Mouse (Mus musculus) right cerebral cortex, postnatal 10 days (tissue): ENCODE measurements at regions not wholly inside any gene's neighbourhood (a gene's known extent, or its start where the extent isn't known, plus 50 kb on each side); places are given as distances from the start of the nearest gene placed in this dataset.
A peak's percentile ranks its signal among the peaks of the same experiment; 100 is the strongest.

Source experiments
- DNase-seq, 2 experiments: peaks; one replicate each; pipeline ENCODE4 v3.0.0; 2021; ENCODE audit warnings: low spot score in 2 of 2

DNA sequence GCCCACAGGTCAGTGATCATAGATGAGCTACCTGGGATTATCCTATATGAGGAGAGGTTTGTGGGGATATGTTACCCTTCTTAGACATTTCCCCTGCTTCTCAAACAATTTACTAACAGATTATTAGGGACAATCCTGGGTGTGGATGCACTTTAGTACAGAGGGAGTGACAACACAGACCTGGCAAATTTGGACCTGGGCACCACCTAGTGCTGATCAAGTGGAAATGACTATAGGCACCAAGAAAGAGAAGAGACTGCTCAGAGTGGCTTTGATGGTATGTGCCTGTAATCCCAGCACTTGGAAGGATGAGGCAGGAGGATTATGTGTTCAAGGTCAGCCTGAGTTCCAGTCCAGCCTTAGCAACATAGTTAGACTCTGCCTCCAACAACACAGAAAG is 51.1 kb upstream of the Gm815 start:
- peak in 1 of 2 experiments; percentile 40 for DNase-seq
